ENCODE assay signal across 26 mouse cellular contexts in the genomic region with DNA sequence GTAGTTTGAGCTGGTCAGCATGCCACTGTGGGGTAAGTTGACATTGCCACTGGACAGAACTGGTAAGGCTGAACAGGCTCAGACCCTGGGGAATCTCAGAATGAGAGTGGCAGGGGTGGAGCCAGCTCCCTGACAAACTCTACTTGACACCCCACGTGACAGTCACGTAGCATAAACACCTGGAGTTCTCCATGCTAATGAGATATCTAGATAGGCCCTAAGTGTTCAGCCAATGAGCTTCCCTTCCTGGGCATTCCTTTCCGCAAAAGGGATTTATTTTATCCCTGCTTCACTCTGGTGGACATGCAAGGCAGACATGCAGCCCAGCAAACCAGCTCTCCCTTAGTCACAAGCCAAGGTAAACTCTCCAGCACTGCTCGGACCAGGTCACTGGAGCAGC. TPM values are rescaled to one million over a fixed set of nuclear protein-coding genes. Genes with fewer than 3 reads are reported as not detected.
DNase-seq lines count a peak whose midpoint lies in the region; ATAC-seq and TF ChIP-seq lines count a peak whose summit lies in the region.
"Had no signal": no experiment of that assay in that cellular context is flagged by ENCODE, and none has a peak within 500 bp of the region (broad histone marks: within the 10 kb centered on the region; RNA-seq: fewer than 3 reads in every experiment).

No protein-coding gene starts in this region.

- DNase-seq in heart, adult 18-20 months, result no peak
- peak; percentile 12 for DNase-seq in kidney, adult 11 months
- no peak for DNase-seq in kidney, adult 18-20 months
- DNase-seq in liver, adult 2 months (ENCODE audit: extremely low read depth, low read depth, low spot score), result peak; percentile 59
- no peak for DNase-seq in liver
- DNase-seq in lung, postnatal 36 days, result peak; percentile 69
- DNase-seq: adrenal gland, postnatal 10 days; cerebellum, adult 11 months; cerebellum, adult 8-10 months; cerebellum, postnatal 14 days; embryo, embryonic 11 days; gastrocnemius, adult 2 months; gastrocnemius, postnatal 25 days had no signal

- H3K9me3 ChIP-seq in heart, embryonic 14.5 days (ENCODE audit: control insufficient read depth, low read length), result no peaks in the 10 kb centered on the region
- H3K9me3 ChIP-seq: embryonic facial prominence, embryonic 15.5 days; forebrain, embryonic 10.5 days; heart, embryonic 13.5 days; hindbrain, embryonic 10.5 days had no signal

- no peaks in the 10 kb centered on the region for H3K27me3 ChIP-seq in heart, embryonic 14.5 days (ENCODE audit: control insufficient read depth, insufficient read depth, low read length)
- H3K27me3 ChIP-seq in liver, adult 2 months (ENCODE audit: control insufficient read depth, insufficient read depth, low read length), result no peaks in the 10 kb centered on the region
- H3K27me3 ChIP-seq: embryonic facial prominence, embryonic 15.5 days; heart, embryonic 13.5 days had no signal

- no peak overlapping the region for H3K4me3 ChIP-seq in heart, embryonic 14.5 days (ENCODE audit: control insufficient read depth in 1 of 2, insufficient read depth in 1 of 2, low read depth in 1 of 2, low read length in 2 of 2)
- H3K4me3 ChIP-seq in liver, adult 2 months (ENCODE audit: insufficient read depth, low read depth, low read length), result no peak overlapping the region
- H3K4me3 ChIP-seq: embryonic facial prominence, embryonic 15.5 days; erythroblast, embryonic 14.5 days; forebrain, embryonic 10.5 days; gastrocnemius, adult 2 months; heart, embryonic 13.5 days; hindbrain, embryonic 10.5 days had no signal

- H3K36me3 ChIP-seq in heart, embryonic 14.5 days (ENCODE audit: control insufficient read depth, insufficient read depth, low read length), result no peaks in the 10 kb centered on the region
- H3K36me3 ChIP-seq in liver, adult 2 months (ENCODE audit: control insufficient read depth, insufficient read depth, low read length), result no peaks in the 10 kb centered on the region
- H3K36me3 ChIP-seq: embryonic facial prominence, embryonic 15.5 days; forebrain, embryonic 10.5 days; heart, embryonic 13.5 days; hindbrain, embryonic 10.5 days had no signal

- H3K4me1 ChIP-seq in heart, embryonic 14.5 days (ENCODE audit: control insufficient read depth in 2 of 2, insufficient read depth in 2 of 2, low read length in 2 of 2), result peaks cover 2 to 9% of the 10 kb centered on the region in 2 experiments; a peak in 3 of 4 replicates
- no peaks in the 10 kb centered on the region for H3K4me1 ChIP-seq in liver, adult 2 months (ENCODE audit: control insufficient read depth, insufficient read depth, low read length)
- H3K4me1 ChIP-seq: embryonic facial prominence, embryonic 15.5 days had no signal

- no peak for TF ChIP-seq POLR2A in liver, adult 2 months (IDR thresholded peaks at IDR 0.05; ENCODE audit: extremely low read depth, insufficient read depth, low read length)

- ATAC-seq in heart, embryonic 14.5 days (ENCODE audit: insufficient number of reproducible peaks, insufficient read depth, low FRiP score, low read depth), result peak; percentile 47; the same call in 1 of the 2 replicates
- ATAC-seq: forebrain, embryonic 14.5 days had no signal

- TF ChIP-seq CTCF in liver, adult 2 months (IDR thresholded peaks at IDR 0.05; ENCODE audit: low read depth, low read length), result no peak

- H3K79me2 ChIP-seq in liver, adult 2 months (ENCODE audit: control insufficient read depth, insufficient read depth, low read length), result no peaks in the 10 kb centered on the region

- no peak overlapping the region for H3K27ac ChIP-seq in heart, embryonic 14.5 days (replicated peaks in 1 of 2; ENCODE audit: control insufficient read depth in 1 of 2, insufficient read depth in 1 of 2, low read depth in 2 of 2, low read length in 2 of 2)
- H3K27ac ChIP-seq in liver, adult 2 months (replicated peaks; ENCODE audit: insufficient read depth, low read depth, low read length), result no peak overlapping the region
- H3K27ac ChIP-seq: embryonic facial prominence, embryonic 15.5 days; forebrain, embryonic 10.5 days; gastrocnemius, adult 2 months; heart, embryonic 13.5 days; hindbrain, embryonic 10.5 days; hindbrain, embryonic 14.5 days had no signal

- no peak overlapping the region for H3K9ac ChIP-seq in heart, embryonic 14.5 days (ENCODE audit: low read length)
- no peak overlapping the region for H3K9ac ChIP-seq in liver, adult 2 months (ENCODE audit: low read depth, low read length)
- H3K9ac ChIP-seq: embryonic facial prominence, embryonic 15.5 days; heart, embryonic 13.5 days; hindbrain, embryonic 14.5 days had no signal

- 21% methylated on average over 4 of the region's 4 CpGs for WGBS in heart, embryonic 14.5 days
- WGBS in liver, adult 2 months, result 67% methylated on average over 4 of the region's 4 CpGs

- H3K4me2 ChIP-seq in heart, embryonic 14.5 days (ENCODE audit: low read length), result no peak overlapping the region
- H3K4me2 ChIP-seq: embryonic facial prominence, embryonic 15.5 days; heart, embryonic 13.5 days; hindbrain, embryonic 14.5 days had no signal

RNA-seq across cellular contexts. Expression of gene Plb1, which starts 16.0 kb away (rescaled TPM):
- polyA plus RNA-seq in heart, embryonic 14.5 days (2014; fragmentation: Nextera tagmentation; extraction: Ambion mirVana), result 1.8 and 3.2 TPM in 2 replicates
- 1 to 10 TPM; 1.1 to 1.8 TPM for total RNA-seq in heart, adult 18-20 months (2021)
- total RNA-seq in liver, adult 2 months (2014; rRNA removed), result under 0.01 and 0.07 TPM in 2 replicates
- polyA plus RNA-seq in liver, adult 2 months (2012; rRNA removed), result 0.02 TPM in 1 of 2 replicates, not detected in the other
- total RNA-seq: common myeloid progenitor, adult 5-6 weeks; granulocyte monocyte progenitor cell, adult 5-6 weeks; MEL had no signal
- polyA plus RNA-seq: C2C12; embryonic facial prominence, embryonic 11.5 days; hindbrain, embryonic 14.5 days had no signal

Comparison
In these comparisons a context has a peak if more than half of its experiments do, and no peak if none do; other contexts are left out.
1. DNase-seq: peak in kidney, adult 11 months (single experiment), liver, adult 2 months (single experiment) and lung, postnatal 36 days (single experiment); none in heart, adult 18-20 months (0 of 2), kidney, adult 18-20 months (single experiment) and liver (single experiment).